Mouse (Mus musculus): ENCODE data around the gene Hexa. TPM values are rescaled to one million over a fixed set of nuclear protein-coding genes. Genes with fewer than 3 reads are reported as not detected.

Hexa gene
- polyA plus RNA-seq, 1 experiment from 2014 or later: 63.4 TPM

GRCm38 (mm10) chr9:59533422-59533821, 5.9 kb upstream of the Hexa start:
- no peaks in the 10 kb centered on the region for H3K27me3 ChIP-seq
- no peaks in the 10 kb centered on the region for H3K4me1 ChIP-seq
- H3K4me3 ChIP-seq: no peak overlapping the region
- H3K27ac ChIP-seq: no peak overlapping the region
- H3K9ac ChIP-seq: no peak overlapping the region
- WGBS: 47% methylated on average over 2 of the region's 2 CpGs
- no peak for ATAC-seq (ENCODE audit: borderline replicate concordance, extremely low read depth, low FRiP score, low TSS enrichment)
- no peaks in the 10 kb centered on the region for H3K36me3 ChIP-seq
- no peaks in the 10 kb centered on the region for H3K9me3 ChIP-seq
- H3K4me2 ChIP-seq: no peak overlapping the region

DNA sequence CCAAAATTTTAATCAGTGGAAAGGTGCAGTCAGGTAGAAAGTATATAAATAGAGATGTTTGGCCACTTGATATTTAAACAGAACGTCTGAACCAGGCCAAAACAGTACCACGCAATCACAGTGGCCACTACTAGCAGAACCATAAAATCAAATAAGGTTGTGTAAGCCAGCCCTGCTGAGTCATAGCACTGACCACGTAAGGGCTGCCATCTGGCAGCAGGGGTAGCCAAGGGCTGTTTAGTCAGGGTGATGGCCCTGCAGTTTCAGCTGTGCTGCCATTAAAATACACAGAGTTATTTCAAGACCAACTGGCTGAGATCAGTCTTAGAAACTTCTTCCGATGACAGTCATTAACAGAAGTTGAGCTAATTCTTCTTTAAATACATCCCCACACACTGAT, 5.5 kb upstream of the Hexa start:
- 67% methylated on average over 4 of the region's 4 CpGs for WGBS
- H3K27ac ChIP-seq: no peak overlapping the region
- ATAC-seq (ENCODE audit: borderline replicate concordance, extremely low read depth, low FRiP score, low TSS enrichment): no peak

GRCm38 (mm10) chr9:59537651-59538050, 1.7 kb upstream of the Hexa start:
- no peak for ATAC-seq (ENCODE audit: borderline replicate concordance, extremely low read depth, low FRiP score, low TSS enrichment)
- 52% methylated on average over 3 of the region's 3 CpGs for WGBS

More for the DNA sequence above, 5.5 kb upstream of the Hexa start:
- 0 out of 2 replicates have a peak, but pooled peaks cover 1% of the 10 kb centered on the region for H3K4me1 ChIP-seq
- no peak overlapping the region for H3K4me2 ChIP-seq
- no peak overlapping the region for H3K9ac ChIP-seq
- H3K27me3 ChIP-seq: no peaks in the 10 kb centered on the region
- no peaks in the 10 kb centered on the region for H3K36me3 ChIP-seq
- H3K9me3 ChIP-seq: no peaks in the 10 kb centered on the region
- no peak overlapping the region for H3K4me3 ChIP-seq

GRCm38 (mm10) chr9:59541617-59542016, 2.3 kb downstream of the Hexa start:
- ATAC-seq (ENCODE audit: borderline replicate concordance, extremely low read depth, low FRiP score, low TSS enrichment): no peak
- H3K9ac ChIP-seq: no peak overlapping the region
- no peak overlapping the region for H3K4me3 ChIP-seq
- H3K27ac ChIP-seq: no peak overlapping the region
- no peaks in the 10 kb centered on the region for H3K9me3 ChIP-seq
- H3K4me2 ChIP-seq: no peak overlapping the region
- H3K36me3 ChIP-seq: no peaks in the 10 kb centered on the region
- H3K4me1 ChIP-seq: peaks cover 25% of the 10 kb centered on the region
- no peaks in the 10 kb centered on the region for H3K27me3 ChIP-seq
- WGBS: 81% methylated on average over 6 of the region's 6 CpGs

More at GRCm38 (mm10) chr9:59537651-59538050, 1.7 kb upstream of the Hexa start:
- H3K4me3 ChIP-seq: no peak overlapping the region
- no peaks in the 10 kb centered on the region for H3K36me3 ChIP-seq
- peaks cover 19% of the 10 kb centered on the region for H3K4me1 ChIP-seq
- no peaks in the 10 kb centered on the region for H3K27me3 ChIP-seq
- H3K27ac ChIP-seq: no peak overlapping the region
- no peak overlapping the region for H3K4me2 ChIP-seq
- H3K9me3 ChIP-seq: no peaks in the 10 kb centered on the region
- H3K9ac ChIP-seq: no peak overlapping the region

- peaks cover 25% of the 10 kb centered on the region for H3K4me1 ChIP-seq
- H3K27me3 ChIP-seq: no peaks in the 10 kb centered on the region
- H3K9ac ChIP-seq: no peak overlapping the region
- H3K27ac ChIP-seq: no peak overlapping the region
- H3K4me3 ChIP-seq: no peak overlapping the region
- no peak for ATAC-seq (ENCODE audit: borderline replicate concordance, extremely low read depth, low FRiP score, low TSS enrichment)
- H3K9me3 ChIP-seq: no peaks in the 10 kb centered on the region
- no peaks in the 10 kb centered on the region for H3K36me3 ChIP-seq
- H3K4me2 ChIP-seq: no peak overlapping the region
Measured at GRCm38 (mm10) chr9:59542766-59543324, 3.5 kb downstream of the Hexa start.

- 81% methylated on average over 5 of the region's 5 CpGs for WGBS
Measured at GRCm38 (mm10) chr9:59544739-59545138, 5.4 kb downstream of the Hexa start.

DNA sequence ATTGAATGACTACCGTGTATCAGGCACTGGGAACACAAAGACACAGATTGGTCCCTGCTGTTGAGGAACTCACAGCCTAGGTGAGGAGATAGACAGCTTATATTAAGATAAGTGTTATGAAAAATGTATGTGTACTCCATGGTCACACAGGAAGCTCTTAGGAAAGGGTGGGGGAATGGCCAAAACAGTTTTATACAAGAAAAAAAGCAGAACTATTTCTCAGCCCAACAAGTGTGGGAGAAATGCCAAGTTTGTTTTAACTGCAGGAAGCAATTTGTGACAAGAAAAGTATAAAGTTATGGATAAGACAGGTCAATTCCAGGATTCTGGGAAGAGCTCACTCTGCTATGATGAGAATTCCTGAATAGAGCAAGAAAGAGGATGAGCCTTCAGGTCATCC, 8.5 kb downstream of the Hexa start:
- Histone ChIP-seq H3K4me2 (no peak overlapping the region), H3K4me1 (peaks cover 10% of the 10 kb centered on the region; the same call in 1 of the 2 replicates), H3K9ac (no peak overlapping the region), H3K4me3 (no peak overlapping the region), H3K27ac (no peak overlapping the region), H3K36me3 (no peaks in the 10 kb centered on the region), H3K9me3 (no peaks in the 10 kb centered on the region), H3K27me3 (no peaks in the 10 kb centered on the region)
- no peak for ATAC-seq (ENCODE audit: borderline replicate concordance, extremely low read depth, low FRiP score, low TSS enrichment)
- WGBS: 80% methylated on average over 1 of the region's 1 CpGs

More at GRCm38 (mm10) chr9:59544739-59545138, 5.4 kb downstream of the Hexa start:
- H3K9me3 ChIP-seq: no peaks in the 10 kb centered on the region
- no peaks in the 10 kb centered on the region for H3K27me3 ChIP-seq
- no peak overlapping the region for H3K4me2 ChIP-seq
- no peaks in the 10 kb centered on the region for H3K36me3 ChIP-seq
- H3K9ac ChIP-seq: no peak overlapping the region
- peaks cover 20% of the 10 kb centered on the region for H3K4me1 ChIP-seq
- no peak for ATAC-seq (ENCODE audit: borderline replicate concordance, extremely low read depth, low FRiP score, low TSS enrichment)
- H3K4me3 ChIP-seq: no peak overlapping the region
- H3K27ac ChIP-seq: no peak overlapping the region

- 59% methylated on average over 2 of the region's 2 CpGs for WGBS
Measured at GRCm38 (mm10) chr9:59548961-59549487, 9.7 kb downstream of the Hexa start.

DNA sequence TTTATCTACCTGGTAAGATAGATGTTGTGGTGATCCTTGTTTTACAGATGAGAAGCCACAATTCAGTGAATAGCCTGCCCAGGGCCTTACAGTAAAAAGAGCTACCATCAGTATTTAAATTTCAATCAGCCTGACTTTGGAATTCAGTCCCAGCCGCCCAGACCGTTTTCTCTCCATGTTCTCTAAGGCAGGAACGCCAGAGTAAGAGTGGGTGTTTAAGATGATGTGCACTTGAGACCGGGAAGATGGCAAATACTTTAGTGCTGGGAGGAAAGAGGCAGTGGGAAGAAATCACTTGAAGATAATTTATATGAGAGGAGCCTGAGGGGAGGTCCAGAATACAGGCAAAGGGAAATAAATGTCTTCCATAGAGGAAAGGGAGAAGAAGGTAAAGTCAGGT, 10.7 kb downstream of the Hexa start:
- H3K9ac ChIP-seq: no peak overlapping the region
- 69% methylated on average over 4 of the region's 4 CpGs for WGBS

More at GRCm38 (mm10) chr9:59548961-59549487, 9.7 kb downstream of the Hexa start:
- ATAC-seq (ENCODE audit: borderline replicate concordance, extremely low read depth, low FRiP score, low TSS enrichment): no peak
- Histone ChIP-seq H3K9me3 (no peaks in the 10 kb centered on the region), H3K4me3 (no peak overlapping the region), H3K4me2 (no peak overlapping the region), H3K4me1 (0 out of 2 replicates have a peak, but pooled peaks cover 6% of the 10 kb centered on the region), H3K9ac (no peak overlapping the region), H3K27me3 (no peaks in the 10 kb centered on the region), H3K27ac (no peak overlapping the region), H3K36me3 (no peaks in the 10 kb centered on the region)

GRCm38 (mm10) chr9:59551017-59551416, 11.7 kb downstream of the Hexa start:
- Histone ChIP-seq H3K27ac (no peak overlapping the region), H3K4me2 (no peak overlapping the region), H3K4me3 (no peak overlapping the region), H3K9ac (no peak overlapping the region), H3K4me1 (0 out of 2 replicates have a peak, but pooled peaks cover 6% of the 10 kb centered on the region), H3K27me3 (no peaks in the 10 kb centered on the region), H3K36me3 (no peaks in the 10 kb centered on the region), H3K9me3 (no peaks in the 10 kb centered on the region)
- ATAC-seq (ENCODE audit: borderline replicate concordance, extremely low read depth, low FRiP score, low TSS enrichment): no peak
- WGBS: 74% methylated on average over 5 of the region's 5 CpGs

More for the DNA sequence above, 10.7 kb downstream of the Hexa start:
- Histone ChIP-seq H3K9me3 (no peaks in the 10 kb centered on the region), H3K4me3 (no peak overlapping the region), H3K27me3 (no peaks in the 10 kb centered on the region), H3K27ac (no peak overlapping the region), H3K4me1 (0 out of 2 replicates have a peak, but pooled peaks cover 6% of the 10 kb centered on the region), H3K36me3 (no peaks in the 10 kb centered on the region), H3K4me2 (no peak overlapping the region)
- no peak for ATAC-seq (ENCODE audit: borderline replicate concordance, extremely low read depth, low FRiP score, low TSS enrichment)

GRCm38 (mm10) chr9:59551620-59552031, 12.3 kb downstream of the Hexa start:
- H3K9me3 ChIP-seq: no peaks in the 10 kb centered on the region
- 58% methylated on average over 3 of the region's 3 CpGs for WGBS
- no peak overlapping the region for H3K4me3 ChIP-seq
- no peaks in the 10 kb centered on the region for H3K27me3 ChIP-seq
- no peaks in the 10 kb centered on the region for H3K36me3 ChIP-seq
- no peak overlapping the region for H3K27ac ChIP-seq
- H3K4me2 ChIP-seq: no peak overlapping the region
- 0 out of 2 replicates have a peak, but pooled peaks cover 6% of the 10 kb centered on the region for H3K4me1 ChIP-seq
- ATAC-seq (ENCODE audit: borderline replicate concordance, extremely low read depth, low FRiP score, low TSS enrichment): no peak
- H3K9ac ChIP-seq: no peak overlapping the region

- ATAC-seq (ENCODE audit: borderline replicate concordance, extremely low read depth, low FRiP score, low TSS enrichment): no peak
Measured at GRCm38 (mm10) chr9:59552610-59553009, 13.3 kb downstream of the Hexa start.

More at GRCm38 (mm10) chr9:59552610-59553009, 13.3 kb downstream of the Hexa start:
- Histone ChIP-seq H3K9ac (no peak overlapping the region), H3K27me3 (no peaks in the 10 kb centered on the region), H3K4me3 (no peak overlapping the region), H3K36me3 (no peaks in the 10 kb centered on the region), H3K27ac (no peak overlapping the region), H3K9me3 (no peaks in the 10 kb centered on the region), H3K4me2 (no peak overlapping the region), H3K4me1 (0 out of 2 replicates have a peak, but pooled peaks cover 6% of the 10 kb centered on the region)
- WGBS: 83% methylated on average over 5 of the region's 5 CpGs

Measured in lung, embryonic 15.5 days (tissue).